Mouse (Mus musculus) hindbrain, postnatal 0 days (tissue): ENCODE measurements at regions not wholly inside any gene's neighbourhood (a gene's known extent, or its start where the extent isn't known, plus 50 kb on each side); places are given as distances from the start of the nearest gene placed in this dataset.

Experiments
- ATAC-seq: fragments of 200-750 bp; cut with Nextera tagmentation; 2 replicates; pipeline ENCODE4 v1.8.0; 2017; ENCODE audit warnings: mild to moderate bottlenecking, moderate TSS enrichment, moderate library complexity
- DNase-seq: peaks from one replicate; pipeline ENCODE4 v3.0.0-alpha.2; 2015; ENCODE audit warnings: low spot score
- H3K27ac ChIP-seq: fragments of 300-500 bp; sonication (generic); 2 replicates; pipeline ENCODE4 v1.5.1; 2014; ENCODE audit warnings: mild to moderate bottlenecking
- H3K27me3 ChIP-seq: fragments of 300-500 bp; sonication (generic); 2 replicates; pipeline ENCODE4 v1.6.1; 2014; ENCODE audit warnings: low read length, mixed read lengths; ENCODE audit not compliant: insufficient read depth
- H3K36me3 ChIP-seq: fragments of 300-500 bp; sonication (generic); 2 replicates; pipeline ENCODE4 v1.6.1; 2014; ENCODE audit warnings: low read length, mixed read lengths; ENCODE audit not compliant: insufficient read depth
- H3K4me1 ChIP-seq: fragments of 300-500 bp; sonication (generic); 2 replicates; pipeline ENCODE4 v1.6.1; 2014; ENCODE audit warnings: antibody characterized with exemption, low read length, mixed read lengths; ENCODE audit not compliant: insufficient read depth
- H3K4me2 ChIP-seq: fragments of 300-500 bp; sonication (generic); 2 replicates; pipeline ENCODE4 v1.6.1; 2014; ENCODE audit warnings: low read depth, mild to moderate bottlenecking, low read length, moderate library complexity, mixed read lengths
- H3K4me3 ChIP-seq: fragments of 300-500 bp; sonication (generic); 2 replicates; pipeline ENCODE4 v1.5.1; 2014; ENCODE audit warnings: low read length
- H3K9ac ChIP-seq: fragments of 300-500 bp; sonication (generic); replicated peaks from 2 replicates; pipeline ENCODE4 v1.6.1; 2014; ENCODE audit warnings: mild to moderate bottlenecking, low read length, moderate library complexity, mixed read lengths
- H3K9me3 ChIP-seq: fragments of 300-500 bp; sonication (generic); 2 replicates; pipeline ENCODE4 v1.6.1; 2016; ENCODE audit warnings: low read length, mixed read lengths
- CTCF ChIP-seq: IDR thresholded peaks from 2 replicates; pipeline ENCODE4 v1.5.1; 2016; ENCODE audit warnings: antibody characterized with exemption, control low read depth, low read depth
- WGBS: fragments of 180-500 bp; shearing (Covaris S2); extraction: QIAGEN DNeasy Blood & Tissue Kit; methylation state at CpG from one replicate; pipeline ENCODE4 v1.1.7; 2014; 5-methylcytosine and 5-hydroxymethylcytosine counted together

- WGBS: 39% methylated on average over 5 of the region's 5 CpGs
- H3K27me3 ChIP-seq: no peaks in the 10 kb centered on the region
Observed at GRCm38 (mm10) chr2:146624207-146624606, 112.1 kb upstream of the Ralgapa2 start.

GRCm38 (mm10) chr2:146625166-146625751, 113.1 kb upstream of the Ralgapa2 start:
- 48% methylated on average over 5 of the region's 5 CpGs for WGBS
- Histone ChIP-seq H3K27ac (no peak overlapping the region), H3K36me3 (no peaks in the 10 kb centered on the region), H3K9me3 (no peaks in the 10 kb centered on the region), H3K4me3 (no peak overlapping the region), H3K27me3 (no peaks in the 10 kb centered on the region), H3K4me2 (no peak overlapping the region), H3K4me1 (no peaks in the 10 kb centered on the region), H3K9ac (no peak overlapping the region)
- DNase-seq: no peak
- TF ChIP-seq CTCF: no peak
- no peak for ATAC-seq

More at GRCm38 (mm10) chr2:146624207-146624606, 112.1 kb upstream of the Ralgapa2 start:
- H3K36me3 ChIP-seq: no peaks in the 10 kb centered on the region
- DNase-seq: no peak
- no peak for ATAC-seq
- H3K9me3 ChIP-seq: no peaks in the 10 kb centered on the region
- no peak overlapping the region for H3K9ac ChIP-seq
- H3K27ac ChIP-seq: no peak overlapping the region
- no peak overlapping the region for H3K4me3 ChIP-seq
- no peaks in the 10 kb centered on the region for H3K4me1 ChIP-seq
- no peak for TF ChIP-seq CTCF
- H3K4me2 ChIP-seq: no peak overlapping the region

- no peak for DNase-seq
- no peak for TF ChIP-seq CTCF
- 57% methylated on average over 1 of the region's 1 CpGs for WGBS
- Histone ChIP-seq H3K36me3 (no peaks in the 10 kb centered on the region), H3K4me1 (no peaks in the 10 kb centered on the region), H3K9me3 (no peaks in the 10 kb centered on the region), H3K9ac (no peak overlapping the region), H3K4me3 (no peak overlapping the region), H3K27me3 (no peaks in the 10 kb centered on the region), H3K4me2 (no peak overlapping the region), H3K27ac (no peak overlapping the region)
- ATAC-seq: no peak
Observed at GRCm38 (mm10) chr2:146626531-146626930, 114.4 kb upstream of the Ralgapa2 start.

- no peak overlapping the region for H3K4me3 ChIP-seq
- TF ChIP-seq CTCF: no peak
- H3K27me3 ChIP-seq: no peaks in the 10 kb centered on the region; the same call in 1 of the 2 replicates
- no peak overlapping the region for H3K27ac ChIP-seq
- no peaks in the 10 kb centered on the region for H3K4me1 ChIP-seq
- H3K4me2 ChIP-seq: no peak overlapping the region
- no peaks in the 10 kb centered on the region for H3K36me3 ChIP-seq
- whole genome bisulfite sequencing: 83% methylated on average over 3 of the region's 3 CpGs
- no peak for ATAC-seq
- no peak overlapping the region for H3K9ac ChIP-seq
- no peaks in the 10 kb centered on the region for H3K9me3 ChIP-seq
- DNase-seq: no peak
Observed at GRCm38 (mm10) chr2:146630179-146630578, 118.0 kb upstream of the Ralgapa2 start.

GRCm38 (mm10) chr2:146631098-146631497, 119.0 kb upstream of the Ralgapa2 start:
- H3K4me2 ChIP-seq: no peak overlapping the region
- TF ChIP-seq CTCF: no peak
- H3K9me3 ChIP-seq: no peaks in the 10 kb centered on the region
- no peak overlapping the region for H3K27ac ChIP-seq
- no peak overlapping the region for H3K9ac ChIP-seq
- no peak overlapping the region for H3K4me3 ChIP-seq
- 75% methylated on average over 5 of the region's 5 CpGs for WGBS
- no peaks in the 10 kb centered on the region; the same call in 1 of the 2 replicates for H3K27me3 ChIP-seq
- DNase-seq (no peak), ATAC-seq (no peak)
- no peaks in the 10 kb centered on the region for H3K4me1 ChIP-seq
- H3K36me3 ChIP-seq: no peaks in the 10 kb centered on the region

DNA sequence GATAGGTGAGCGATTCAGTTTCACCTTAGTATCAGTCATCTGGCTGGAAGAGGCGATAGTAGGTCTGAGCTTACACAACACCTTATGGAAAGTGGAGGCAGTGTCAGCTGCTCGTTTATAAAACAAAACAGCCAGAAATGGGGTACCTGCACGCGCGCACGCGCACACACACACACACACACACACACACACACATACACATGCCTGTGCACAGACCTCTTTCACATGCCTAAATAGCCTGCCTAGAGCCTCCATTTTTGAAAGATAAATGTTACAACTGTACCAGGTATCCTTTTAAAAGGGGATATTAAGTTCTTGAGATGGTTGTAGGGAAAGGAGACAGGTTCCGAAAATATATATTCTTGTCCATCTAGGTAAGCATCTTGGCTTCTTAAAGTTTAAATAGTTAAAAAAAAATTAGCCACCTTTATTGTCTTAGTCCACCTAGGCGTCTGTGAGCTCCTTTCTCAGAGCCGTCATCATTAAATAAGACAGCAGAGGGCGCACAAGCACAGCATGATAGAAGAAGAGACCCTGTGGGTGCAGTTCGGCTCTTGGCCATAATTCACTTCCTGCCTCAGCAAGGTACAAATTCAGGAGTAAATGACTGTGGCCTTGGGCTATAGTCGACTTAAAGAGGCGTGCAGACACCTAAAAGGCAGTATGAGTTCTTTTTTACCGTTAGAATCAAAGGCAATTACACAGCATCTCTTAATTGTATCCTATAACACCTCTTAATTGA, 121.4 kb upstream of the Ralgapa2 start:
- Histone ChIP-seq H3K9ac (no peak overlapping the region), H3K9me3 (no peaks in the 10 kb centered on the region), H3K27ac (no peak overlapping the region), H3K27me3 (no peaks in the 10 kb centered on the region; the same call in 1 of the 2 replicates), H3K36me3 (no peaks in the 10 kb centered on the region), H3K4me3 (no peak overlapping the region), H3K4me1 (no peaks in the 10 kb centered on the region), H3K4me2 (no peak overlapping the region)
- ATAC-seq: peak; percentile 84
- peak; percentile 92 for DNase-seq
- WGBS: 49% methylated on average over 16 of the region's 16 CpGs
- TF ChIP-seq CTCF: peak; percentile 82

DNA sequence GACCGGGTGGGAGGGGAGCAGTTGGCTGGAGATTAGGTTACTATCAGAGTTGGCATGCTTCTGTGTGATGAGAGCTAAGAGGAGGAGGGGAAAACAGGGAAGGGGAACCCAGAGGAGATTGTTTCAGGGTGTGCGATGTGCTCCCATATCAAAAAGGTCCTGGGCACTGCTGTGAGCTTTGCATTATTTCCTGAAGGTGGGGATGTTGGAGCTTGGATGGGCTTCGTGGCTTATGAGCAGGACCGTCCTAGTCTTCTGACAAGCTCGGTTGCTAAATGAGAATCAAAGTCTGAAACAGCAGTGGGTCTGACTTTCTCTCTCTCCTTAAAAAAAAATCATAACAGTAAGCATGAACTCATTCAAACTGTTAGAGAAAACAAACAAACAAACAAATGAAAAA, 125.4 kb upstream of the Ralgapa2 start:
- H3K9ac ChIP-seq: no peak overlapping the region
- H3K27me3 ChIP-seq: no peaks in the 10 kb centered on the region
- H3K36me3 ChIP-seq: no peaks in the 10 kb centered on the region
- DNase-seq: peak; percentile 34
- 60% methylated on average over 5 of the region's 5 CpGs for WGBS
- H3K9me3 ChIP-seq: no peaks in the 10 kb centered on the region
- no peak overlapping the region for H3K4me2 ChIP-seq
- no peak overlapping the region for H3K4me3 ChIP-seq
- no peaks in the 10 kb centered on the region for H3K4me1 ChIP-seq
- no peak overlapping the region for H3K27ac ChIP-seq
- peak; percentile 48; the same call in 1 of the 2 replicates for TF ChIP-seq CTCF
- ATAC-seq: no peak
